Mouse (Mus musculus) B cell, adult 62 days (primary cell): ENCODE results near the gene Olfr1555-ps1. TPM values are rescaled to one million over a fixed set of nuclear protein-coding genes. Genes with fewer than 3 reads are reported as not detected.

ENCODE experiments used
- total RNA-seq: library from RNA; stranded (reverse); gene quantifications from 4 replicates; pipeline ENCODE4 v1.2.4, GENCODE M21; 2023

Olfr1555-ps1 gene
- total RNA-seq = not detected in 4 replicates

GRCm38 (mm10) chr19:12170062-12170599, at the start of gene Olfr1555-ps1:
TSS of gene Olfr1555-ps1 (minus strand) at chr19:12170112.

DNA sequence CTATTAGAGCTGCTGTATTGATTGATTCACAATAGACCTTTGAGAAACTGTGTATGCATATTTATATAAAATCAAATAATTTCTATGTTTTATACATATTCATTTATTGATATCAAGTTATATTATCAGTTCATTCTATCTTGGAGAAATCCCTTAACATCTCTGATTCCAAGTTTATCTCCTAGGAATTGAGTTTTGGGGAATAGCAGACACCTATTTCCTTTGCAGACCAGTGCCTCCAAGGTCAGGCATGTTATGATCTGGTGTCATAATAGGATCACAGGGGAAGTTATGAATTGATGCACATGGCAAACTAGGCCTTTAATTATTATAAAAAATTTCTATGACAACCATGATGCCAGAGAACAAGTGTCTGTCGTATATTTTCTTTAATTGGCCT, 30.4 kb upstream of the Olfr1555-ps1 start, which contains the start of gene Olfr1431:
Olfr1431 (plus strand) TSS at position 301 of the 400 bp plus-strand sequence.

GRCm38 (mm10) chr19:12123103-12123502, 46.8 kb downstream of the Olfr1555-ps1 start, which contains the start of gene Olfr76:
TSS of gene Olfr76 (minus strand) at chr19:12123203.

GRCm38 (mm10) chr19:12115797-12116196, 54.1 kb downstream of the Olfr1555-ps1 start, which contains the start of gene Olfr1428:
TSS of gene Olfr1428 (minus strand) at chr19:12115897.

Other genes with a start within 250 kb of the Olfr1555-ps1 start
- 50.1 to 51.8 TPM (median 50.9 TPM) in 4 replicates for gene Osbp, start 204.2 kb downstream of the Olfr1555-ps1 start, total RNA-seq
- not detected in 4 replicates for gene Olfr1423, start 128.8 kb downstream of the Olfr1555-ps1 start, total RNA-seq
- gene Olfr1424, start 107.4 kb downstream of the Olfr1555-ps1 start, total RNA-seq = not detected in 4 replicates
- not detected in 4 replicates for gene Olfr1425, start 92.4 kb downstream of the Olfr1555-ps1 start, total RNA-seq
- gene Olfr1426, start 78.1 kb downstream of the Olfr1555-ps1 start, total RNA-seq = not detected in 4 replicates
- gene Olfr1427, start 66.8 kb downstream of the Olfr1555-ps1 start, total RNA-seq = not detected in 4 replicates
- not detected in 4 replicates for gene Olfr1428, start 54.2 kb downstream of the Olfr1555-ps1 start, total RNA-seq
- gene Olfr76, start 46.9 kb downstream of the Olfr1555-ps1 start, total RNA-seq = not detected in 4 replicates
- gene Olfr1431, start 30.5 kb upstream of the Olfr1555-ps1 start, total RNA-seq = not detected in 4 replicates
- gene Olfr1432, start 62.5 kb upstream of the Olfr1555-ps1 start, total RNA-seq = not detected in 4 replicates
- not detected in 4 replicates for gene Olfr262, start 71.5 kb upstream of the Olfr1555-ps1 start, total RNA-seq
- not detected in 4 replicates for gene Olfr235, start 90.9 kb upstream of the Olfr1555-ps1 start, total RNA-seq
- gene Olfr1434, start 109.7 kb upstream of the Olfr1555-ps1 start, total RNA-seq = not detected in 4 replicates
- not detected in 4 replicates for gene Olfr1436, start 129.0 kb upstream of the Olfr1555-ps1 start, total RNA-seq
- gene Olfr1437, start 155.0 kb upstream of the Olfr1555-ps1 start, total RNA-seq = not detected in 4 replicates
- not detected in 4 replicates for gene Olfr1438-ps1, start 165.8 kb upstream of the Olfr1555-ps1 start, total RNA-seq
- gene Olfr1440, start 217.2 kb upstream of the Olfr1555-ps1 start, total RNA-seq = not detected in 4 replicates
- gene Olfr1441, start 247.3 kb upstream of the Olfr1555-ps1 start, total RNA-seq = not detected in 4 replicates